Mouse (Mus musculus) spleen, adult 2 months (tissue): Measurements from ENCODE around the gene Taf9. TPM values are rescaled to one million over a fixed set of nuclear protein-coding genes. Genes with fewer than 3 reads are reported as not detected.

Source experiments
- DNase-seq, 2 experiments: peaks; one replicate each; pipeline versions ENCODE4 v3.0.0 to v3.0.0-alpha.2; 2012 to 2021; ENCODE audit warnings: low spot score in 2 of 2, low read depth in 1 of 2
- H3K27ac ChIP-seq: fragments of 200-500 bp; 2 replicates; pipeline ENCODE4 v1.5.1; 2012; ENCODE audit warnings: low read length, inconsistent platforms; ENCODE audit not compliant: insufficient read depth
- H3K27me3 ChIP-seq: fragments of 200-500 bp; 2 replicates; pipeline ENCODE4 v1.6.1; 2012; ENCODE audit warnings: mild to moderate bottlenecking, moderate library complexity, low read length, inconsistent platforms; ENCODE audit not compliant: control insufficient read depth, insufficient read depth
- H3K36me3 ChIP-seq: fragments of 200-500 bp; 2 replicates; pipeline ENCODE4 v1.6.1; 2012; ENCODE audit warnings: mild to moderate bottlenecking, low read length, inconsistent platforms; ENCODE audit not compliant: control insufficient read depth, insufficient read depth
- H3K4me1 ChIP-seq: fragments of 200-500 bp; 2 replicates; pipeline ENCODE4 v1.6.1; 2011; ENCODE audit warnings: inconsistent platforms; ENCODE audit not compliant: control insufficient read depth, insufficient read depth, insufficient read length
- H3K4me3 ChIP-seq: fragments of 200-500 bp; 2 replicates; pipeline ENCODE4 v1.5.1; 2011; ENCODE audit warnings: mild to moderate bottlenecking, inconsistent platforms; ENCODE audit not compliant: insufficient read depth, insufficient read length; ENCODE audit errors: extremely low read depth
- CTCF ChIP-seq: fragments of 200-500 bp; IDR thresholded peaks from 2 replicates; pipeline ENCODE4 v1.5.1; 2011; ENCODE audit warnings: mild to moderate bottlenecking, inconsistent platforms; ENCODE audit not compliant: insufficient read depth, insufficient read length, insufficient replicate concordance; ENCODE audit errors: extremely low read depth
- POLR2A ChIP-seq: fragments of 200-500 bp; IDR thresholded peaks from 2 replicates; pipeline ENCODE4 v1.6.1; 2011; ENCODE audit warnings: low read depth, low read length, inconsistent platforms
- WGBS: fragments of 180-500 bp; shearing (Covaris S2); methylation state at CpG from one replicate; pipeline ENCODE4 v1.1.7; 2018; 5-methylcytosine and 5-hydroxymethylcytosine counted together
- polyA plus RNA-seq: library from polyadenylated mRNA; depleted of rRNA; stranded (reverse); fragments of >200 nt; gene quantifications from 2 replicates; pipeline ENCODE4 v1.2.3, GENCODE M21; 2012; rRNA removed

Taf9 gene
- 2.3 and 2.9 TPM in 2 replicates for polyA plus RNA-seq

- Histone ChIP-seq H3K27me3 (no peaks in the 10 kb centered on the region), H3K36me3 (peaks cover 6% of the 10 kb centered on the region; the same call in 1 of the 2 replicates), H3K27ac (peak within 1 kb of the TSS; percentile 97), H3K4me3 (peak within 1 kb of the TSS; percentile 88), H3K4me1 (peaks cover 10% of the 10 kb centered on the region)
- under 1% methylated on average over 52 of the region's 63 CpGs for WGBS
- no peak for DNase-seq
- TF ChIP-seq POLR2A, result no peak
- TF ChIP-seq CTCF, result no peak
Measured at GRCm38 (mm10) chr13:100651439-100652186, at the start of gene Taf9. Taf9 (plus strand) TSS chr13:100651579.

GRCm38 (mm10) chr13:100602239-100602902, 49.0 kb upstream of the Taf9 start:
- no peak overlapping the region for H3K4me3 ChIP-seq
- peaks cover 5% of the 10 kb centered on the region; the same call in 1 of the 2 replicates for H3K36me3 ChIP-seq
- H3K4me1 ChIP-seq, result no peaks in the 10 kb centered on the region
- DNase-seq, result no peak
- TF ChIP-seq CTCF (no peak), POLR2A (no peak)
- 74% methylated on average over 5 of the region's 5 CpGs for WGBS
- H3K27me3 ChIP-seq, result no peaks in the 10 kb centered on the region
- no peak overlapping the region for H3K27ac ChIP-seq

- no peak overlapping the region for H3K4me3 ChIP-seq
- no peaks in the 10 kb centered on the region for H3K27me3 ChIP-seq
- TF ChIP-seq POLR2A (no peak), CTCF (no peak)
- 93% methylated on average over 10 of the region's 10 CpGs for WGBS
- peaks cover 7% of the 10 kb centered on the region; the same call in 1 of the 2 replicates for H3K36me3 ChIP-seq
- H3K4me1 ChIP-seq, result no peaks in the 10 kb centered on the region
- DNase-seq, result no peak
- H3K27ac ChIP-seq, result no peak overlapping the region
Measured at GRCm38 (mm10) chr13:100603031-100603737, 48.2 kb upstream of the Taf9 start.

GRCm38 (mm10) chr13:100603738-100604095, 47.7 kb upstream of the Taf9 start:
- DNase-seq, result no peak
- Histone ChIP-seq H3K4me1 (no peaks in the 10 kb centered on the region), H3K27me3 (no peaks in the 10 kb centered on the region), H3K36me3 (peaks cover 7% of the 10 kb centered on the region; the same call in 1 of the 2 replicates), H3K4me3 (no peak overlapping the region), H3K27ac (no peak overlapping the region)
- 90% methylated on average over 11 of the region's 11 CpGs for WGBS
- TF ChIP-seq CTCF (no peak), POLR2A (no peak)

GRCm38 (mm10) chr13:100605845-100606244, 45.5 kb upstream of the Taf9 start:
- 69% methylated on average over 1 of the region's 1 CpGs for WGBS
- H3K4me1 ChIP-seq, result no peaks in the 10 kb centered on the region
- DNase-seq, result no peak
- H3K27ac ChIP-seq, result no peak overlapping the region
- no peaks in the 10 kb centered on the region for H3K27me3 ChIP-seq
- H3K4me3 ChIP-seq, result no peak overlapping the region
- peaks cover 2% of the 10 kb centered on the region; the same call in 1 of the 2 replicates for H3K36me3 ChIP-seq
- TF ChIP-seq CTCF (no peak), POLR2A (no peak)

- no peak for TF ChIP-seq CTCF
- TF ChIP-seq POLR2A, result no peak
- DNase-seq, result no peak
- Histone ChIP-seq H3K27me3 (no peaks in the 10 kb centered on the region), H3K36me3 (peaks cover 9% of the 10 kb centered on the region), H3K27ac (no peak overlapping the region), H3K4me1 (no peaks in the 10 kb centered on the region), H3K4me3 (no peak overlapping the region)
- WGBS, result 89% methylated on average over 8 of the region's 8 CpGs
Measured at GRCm38 (mm10) chr13:100607756-100608155, 43.6 kb upstream of the Taf9 start.
